Mouse (Mus musculus) gonadal fat pad, adult 2 months (tissue): ENCODE results near the gene Ndufb11. TPM values are rescaled to one million over a fixed set of nuclear protein-coding genes. Genes with fewer than 3 reads are reported as not detected.

Experiments
- DNase-seq: peaks from one replicate; pipeline ENCODE4 v3.0.0-alpha.2; 2012; ENCODE audit warnings: low read depth
- polyA plus RNA-seq: library from polyadenylated mRNA; depleted of rRNA; stranded (reverse); fragments of >200 nt; gene quantifications from 2 replicates; pipeline ENCODE4 v1.2.3, GENCODE M21; 2012; rRNA removed

The Ndufb11 gene
- 174 and 195 TPM in 2 replicates for polyA plus RNA-seq

DNA sequence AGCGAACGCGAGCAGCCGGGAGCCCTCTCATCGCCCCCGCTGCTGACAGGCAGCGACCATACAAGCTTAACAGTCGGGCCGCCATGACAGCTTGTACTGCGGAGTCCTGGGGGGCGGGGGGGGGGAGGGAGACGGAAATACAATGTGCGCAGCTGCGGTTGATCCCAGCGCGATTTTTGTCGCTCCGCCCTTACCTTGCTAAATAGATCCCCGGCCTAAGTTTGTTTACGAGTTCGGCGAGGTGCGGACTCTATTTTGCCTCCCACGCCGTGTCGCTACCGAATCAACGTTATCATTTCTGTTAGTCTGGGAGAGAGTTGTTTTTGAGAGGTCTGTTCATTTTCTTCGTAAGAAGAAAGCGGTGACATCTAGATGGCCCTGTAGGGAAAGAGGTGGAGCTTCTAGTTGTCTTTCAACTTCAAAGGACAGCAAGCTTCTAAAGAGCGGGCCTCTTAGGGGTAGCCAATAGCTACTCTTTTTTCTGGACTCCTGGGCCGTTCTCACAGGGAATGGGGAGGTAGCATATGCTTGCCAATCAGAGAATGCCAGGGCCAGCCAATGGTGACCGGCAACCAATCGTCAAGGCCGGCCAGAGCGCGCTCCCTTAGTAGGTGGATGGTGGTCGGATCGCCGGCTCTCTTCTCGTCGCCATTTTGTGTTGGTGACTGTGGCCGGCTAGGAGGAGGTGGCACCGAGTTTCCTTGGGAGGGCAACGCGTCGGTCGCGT lies at the start of gene Ndufb11, which contains the start of gene Rbm10:
TSS of gene Ndufb11 (minus strand) at position 444 of the 727 bp plus-strand sequence.
TSS of gene Rbm10 (plus strand) at position 328 of the 727 bp plus-strand sequence.
- peak; percentile 37 for DNase-seq

DNA sequence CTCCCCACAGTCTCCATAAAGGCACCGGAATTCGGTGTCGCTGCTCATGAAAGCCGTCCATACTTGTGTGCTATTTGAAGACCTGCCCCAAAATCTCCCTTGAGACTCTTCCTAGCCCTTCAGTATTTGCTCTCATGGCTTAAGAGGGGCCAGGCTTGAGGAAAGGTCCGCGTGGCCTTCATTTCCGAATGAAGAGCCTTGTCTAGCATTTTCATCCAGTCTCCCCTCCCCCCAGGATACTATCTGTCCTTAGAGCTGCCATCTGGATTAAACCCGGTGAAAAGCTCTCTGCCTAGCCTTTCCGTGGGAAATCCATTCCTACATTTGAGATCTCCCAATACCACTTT lies 46.0 kb upstream of the Ndufb11 start:
- DNase-seq = no peak

DNA sequence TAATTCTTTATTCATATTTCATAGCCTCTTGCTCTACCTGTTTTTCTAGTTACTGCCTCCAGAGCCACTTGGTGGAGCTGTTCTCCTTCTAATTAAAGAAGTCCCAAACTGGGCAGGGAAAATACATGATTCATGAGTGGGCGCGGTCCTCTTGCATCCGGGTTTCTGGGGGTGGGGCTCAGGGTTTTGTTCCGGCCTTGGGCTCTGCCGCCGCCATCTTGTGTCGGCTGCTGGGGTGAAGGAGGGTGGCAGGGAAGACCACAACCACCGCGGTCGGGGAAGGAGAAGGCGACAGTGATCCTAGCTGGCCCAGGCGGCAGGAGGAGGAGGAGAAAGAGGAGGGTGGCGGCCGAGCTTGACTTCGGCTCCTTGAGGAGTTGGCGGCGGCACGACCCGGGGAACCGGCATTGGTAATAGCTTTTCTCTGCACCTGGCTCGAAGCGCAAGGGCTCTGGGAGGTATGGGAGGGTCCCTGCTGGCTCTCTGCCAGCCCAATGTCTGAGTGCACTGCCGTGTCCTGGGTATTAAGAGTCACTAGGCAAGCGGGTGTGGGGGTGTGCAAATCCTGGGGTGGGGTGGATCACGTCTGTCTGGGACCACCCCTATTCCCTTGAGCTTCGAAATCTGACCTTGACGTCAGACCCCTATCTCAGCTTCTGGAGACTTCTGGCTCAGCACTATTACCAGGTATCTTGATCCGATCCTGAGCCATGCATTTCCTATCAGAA lies 45.5 kb upstream of the Ndufb11 start:
- no peak for DNase-seq

DNA sequence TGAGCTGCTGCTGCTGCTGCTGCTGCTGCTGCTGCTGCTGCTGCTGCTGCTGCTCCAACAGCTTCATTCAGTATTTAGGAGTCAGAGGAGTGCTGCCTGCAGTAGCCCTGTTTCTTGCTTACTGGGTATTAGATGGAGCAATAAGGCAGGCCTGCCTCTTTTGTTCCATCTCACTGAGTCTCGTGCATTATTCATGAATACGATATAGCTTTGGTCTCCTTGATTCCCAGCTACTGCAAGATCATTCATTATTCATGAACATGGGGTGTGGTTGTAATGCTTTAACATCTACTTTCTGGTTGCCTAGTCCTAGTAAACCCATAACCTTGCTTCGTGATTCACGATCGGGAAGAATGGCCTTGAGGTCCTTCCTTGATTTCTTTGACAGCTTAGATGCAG lies 44.9 kb upstream of the Ndufb11 start:
- no peak for DNase-seq

DNA sequence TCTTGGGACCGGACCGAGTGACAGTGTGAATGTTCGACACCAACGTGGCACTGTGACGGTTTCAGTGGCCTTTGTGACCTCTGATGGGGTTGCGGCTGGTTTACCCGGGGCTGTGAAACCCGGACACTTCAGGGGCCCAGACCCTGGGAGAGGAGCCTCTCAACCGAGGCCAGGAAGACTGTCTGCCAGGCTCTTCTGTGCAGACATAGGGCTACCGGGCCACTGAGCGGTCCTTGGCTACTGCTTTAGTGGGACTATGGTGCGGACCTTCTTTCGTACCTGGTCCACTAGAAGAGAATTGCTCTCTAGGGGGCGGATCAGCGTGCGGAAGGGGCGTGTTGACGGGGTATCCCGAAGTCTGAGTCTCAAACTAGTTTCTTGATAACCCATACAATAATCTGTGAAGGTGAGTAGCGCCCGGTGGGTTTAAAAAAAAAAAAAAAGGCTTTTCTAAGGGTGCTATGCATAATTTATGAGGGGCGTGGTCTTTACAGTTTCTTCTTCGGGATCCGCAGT lies 41.5 kb upstream of the Ndufb11 start:
- DNase-seq = no peak

DNA sequence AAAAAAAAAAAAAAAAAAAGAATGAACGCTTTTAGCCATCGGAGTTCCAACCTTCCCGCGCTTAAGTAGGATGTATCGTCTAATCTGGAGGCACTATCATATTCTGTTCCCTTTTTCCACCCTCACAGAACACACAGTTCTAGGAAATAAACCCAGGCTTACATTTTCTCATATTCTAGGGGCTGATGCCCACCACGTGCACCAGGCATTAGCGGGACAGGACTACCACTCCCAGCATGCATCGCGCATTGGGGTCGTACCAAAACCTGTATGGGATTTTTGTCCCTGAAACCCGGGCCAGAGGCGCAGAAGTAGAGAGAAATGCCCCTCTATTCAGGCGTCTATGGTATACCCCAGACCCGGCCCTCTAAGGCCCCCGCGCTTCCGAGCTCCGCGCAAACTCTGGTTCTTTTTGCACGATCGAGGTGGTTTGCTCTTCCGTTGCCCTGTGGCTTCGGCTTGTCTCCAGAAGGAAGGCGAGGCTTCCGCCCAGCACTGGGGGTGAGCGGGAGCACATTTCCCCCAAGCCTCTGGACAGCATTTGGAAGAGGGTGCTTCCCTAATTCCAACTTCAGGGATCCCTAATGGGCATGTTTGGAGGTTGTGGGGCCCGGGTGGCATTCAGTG lies 40.7 kb upstream of the Ndufb11 start, which contains the start of gene Uba1:
TSS of gene Uba1 (plus strand) at position 301 of the 627 bp plus-strand sequence.
- no peak for DNase-seq

DNA sequence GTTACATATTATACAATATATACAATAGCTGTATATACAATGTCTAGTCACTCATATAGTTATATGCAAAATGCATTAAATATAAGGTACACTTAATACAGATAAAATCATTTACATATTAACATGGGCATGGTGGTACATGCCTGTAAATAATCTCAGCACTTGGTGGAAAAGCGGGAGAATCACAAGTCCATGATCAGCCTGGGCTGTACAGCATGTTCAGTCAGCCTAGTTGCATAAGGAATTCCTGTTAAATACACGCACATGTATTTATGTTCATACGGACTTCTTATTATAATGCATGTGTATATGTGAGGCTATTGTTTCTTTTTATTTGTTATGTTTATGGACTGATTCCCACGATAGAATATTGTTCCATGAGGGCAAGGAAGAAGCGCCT lies 40.2 kb upstream of the Ndufb11 start:
- no peak for DNase-seq

DNA sequence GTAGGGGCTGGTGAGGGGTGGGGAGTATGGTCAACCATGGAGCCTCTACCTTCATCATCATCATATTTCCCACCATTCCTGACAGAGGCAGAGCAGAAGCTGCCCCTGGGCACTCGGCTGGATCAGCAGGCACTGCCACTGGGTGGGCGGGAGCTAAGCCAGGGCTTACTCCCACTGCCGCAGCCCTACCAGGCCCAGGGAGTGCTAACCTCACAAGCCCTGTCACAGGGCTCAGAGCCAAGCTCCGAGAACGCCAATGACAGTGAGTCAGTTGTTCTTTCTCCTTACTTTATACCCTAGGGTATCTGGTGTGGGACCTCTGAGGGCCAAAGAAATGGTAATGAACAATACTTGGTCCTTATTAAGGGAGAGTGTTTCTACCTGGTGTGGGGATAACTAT lies 27.4 kb upstream of the Ndufb11 start:
- no peak for DNase-seq

DNA sequence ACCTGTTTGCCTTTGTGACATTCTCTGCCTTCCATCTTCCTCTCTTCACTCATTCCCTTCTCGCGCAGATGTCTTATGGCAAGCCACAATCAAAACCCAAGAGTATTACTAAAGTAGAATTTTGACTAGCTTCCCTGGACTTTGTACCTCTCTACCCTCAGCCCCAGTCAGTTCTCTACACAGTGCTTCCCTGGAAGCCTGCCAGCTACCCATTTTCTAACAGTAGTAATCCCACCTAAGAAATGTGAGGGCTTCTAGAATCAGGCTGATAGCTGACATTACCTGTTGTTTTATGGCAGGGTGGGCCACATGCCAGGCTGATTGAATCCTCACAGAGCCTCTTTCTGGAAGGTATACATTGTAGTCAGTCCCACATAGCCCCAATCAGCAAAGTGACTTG lies 20.7 kb upstream of the Ndufb11 start:
- no peak for DNase-seq

DNA sequence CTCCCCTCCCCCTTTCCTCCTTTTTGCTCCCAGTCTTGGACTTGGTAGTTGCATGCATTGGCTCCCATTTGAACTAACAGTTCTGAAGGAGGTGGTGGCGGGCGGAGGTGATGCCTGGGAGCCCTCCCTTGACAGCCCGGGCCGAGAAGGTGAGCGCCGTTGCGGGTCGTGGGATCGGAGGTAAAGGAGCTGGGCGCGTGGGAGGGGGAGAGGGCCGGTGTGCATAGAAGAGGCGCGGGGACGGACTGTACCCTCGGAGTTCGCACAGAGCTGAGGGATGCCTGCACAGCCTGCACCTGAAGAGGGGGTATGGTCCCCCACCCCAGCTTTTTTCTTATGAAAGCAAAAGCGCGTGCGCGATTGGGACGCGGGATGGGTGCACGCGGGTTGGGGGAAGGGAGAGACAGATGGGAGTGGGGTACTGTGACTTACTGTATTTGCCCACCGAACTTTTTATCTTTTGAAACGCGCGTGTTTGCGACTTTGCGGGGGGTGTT lies 532 bp upstream of the Ndufb11 start:
- DNase-seq = no peak

DNA sequence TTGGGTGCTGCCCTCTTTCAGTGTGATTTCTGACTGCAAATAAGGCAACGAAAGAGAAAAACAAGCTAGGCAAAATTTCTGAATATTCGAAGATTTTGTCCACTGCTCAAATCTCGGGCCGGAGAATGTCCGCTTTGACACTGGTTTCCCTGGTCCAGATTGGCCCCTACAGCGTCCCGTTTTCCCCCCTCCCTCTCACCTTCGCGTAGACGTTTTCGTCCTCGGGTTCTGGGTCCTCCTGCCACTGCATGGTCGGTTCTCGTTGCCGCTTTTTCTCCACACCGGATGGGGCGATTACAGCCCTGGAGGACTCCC lies 601 bp downstream of the Ndufb11 start:
- no peak for DNase-seq

DNA sequence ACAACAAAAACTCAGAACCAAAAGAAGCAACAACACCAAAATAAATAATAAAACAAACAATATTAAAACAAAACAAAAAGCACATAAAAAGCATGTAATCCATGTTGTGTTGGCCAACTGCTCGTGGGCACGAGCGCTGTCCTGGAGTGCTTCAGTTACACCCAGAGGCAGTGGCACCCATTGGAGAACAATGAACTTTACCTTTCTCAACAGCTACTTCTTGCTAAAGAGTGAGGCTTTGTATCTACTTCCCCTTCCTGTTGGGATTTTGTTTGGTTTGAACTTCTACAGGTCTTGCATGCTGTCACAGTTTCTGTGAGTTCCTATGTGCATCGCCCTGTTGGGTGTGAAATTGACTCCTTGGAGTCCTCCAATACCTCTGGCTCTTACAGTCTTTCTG lies 8.9 kb downstream of the Ndufb11 start:
- no peak for DNase-seq

DNA sequence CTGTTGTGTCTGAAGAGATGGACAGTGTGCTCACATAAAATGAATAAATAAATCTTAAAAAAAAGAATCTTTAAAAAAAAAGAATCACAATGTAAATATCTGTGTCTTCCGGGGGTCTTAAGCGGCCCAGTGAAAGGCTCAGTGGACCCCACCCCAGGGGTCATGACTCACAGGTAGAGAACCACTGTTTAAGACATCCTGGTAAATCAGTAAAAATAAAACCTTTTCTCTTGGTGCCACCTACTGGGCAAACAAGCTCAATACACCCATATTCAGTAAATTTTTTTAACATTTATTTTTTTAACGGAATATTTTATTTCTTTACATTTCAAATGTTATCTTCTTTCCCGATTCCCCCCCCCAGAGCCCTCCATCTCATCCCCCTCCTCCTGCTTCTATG lies 29.5 kb downstream of the Ndufb11 start:
- no peak for DNase-seq

DNA sequence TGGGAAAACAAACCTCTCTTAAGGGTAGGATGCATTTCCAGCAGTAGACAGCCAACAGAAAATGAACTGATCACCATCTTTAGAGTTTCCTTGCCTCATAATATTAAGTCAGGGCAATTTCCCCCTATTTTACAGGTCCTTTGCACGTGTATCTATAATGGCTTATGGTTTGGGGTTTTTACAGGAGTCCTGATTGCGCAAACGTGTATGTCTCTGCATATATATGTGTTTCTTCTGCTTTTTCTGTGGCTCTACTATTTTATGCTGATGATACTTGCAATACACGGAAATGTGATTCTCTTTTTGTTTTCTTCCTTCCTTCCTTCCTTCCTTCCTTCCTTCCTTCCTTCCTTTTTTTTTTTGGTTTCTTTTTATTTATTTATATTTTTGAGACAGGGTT lies 43.5 kb downstream of the Ndufb11 start:
- DNase-seq = no peak

DNA sequence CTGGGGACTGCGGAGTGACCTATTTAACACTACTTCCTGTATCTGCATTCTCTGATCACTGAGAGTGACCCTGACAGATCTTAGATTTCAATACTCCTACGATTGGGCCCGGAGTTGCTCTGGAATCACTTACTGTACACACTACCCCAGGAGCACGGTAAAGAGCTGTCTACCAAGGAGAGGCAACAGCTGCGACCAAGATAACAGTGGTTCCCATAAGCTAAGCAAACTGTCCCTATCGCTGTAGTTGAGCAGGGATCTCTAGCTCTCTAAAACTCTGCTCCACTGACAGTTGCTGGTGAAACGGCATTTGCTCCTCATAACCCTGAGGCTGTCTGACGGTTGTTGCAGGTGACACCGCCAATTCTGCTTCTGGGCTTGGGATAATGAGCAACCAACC lies 44.7 kb downstream of the Ndufb11 start:
- no peak for DNase-seq

DNA sequence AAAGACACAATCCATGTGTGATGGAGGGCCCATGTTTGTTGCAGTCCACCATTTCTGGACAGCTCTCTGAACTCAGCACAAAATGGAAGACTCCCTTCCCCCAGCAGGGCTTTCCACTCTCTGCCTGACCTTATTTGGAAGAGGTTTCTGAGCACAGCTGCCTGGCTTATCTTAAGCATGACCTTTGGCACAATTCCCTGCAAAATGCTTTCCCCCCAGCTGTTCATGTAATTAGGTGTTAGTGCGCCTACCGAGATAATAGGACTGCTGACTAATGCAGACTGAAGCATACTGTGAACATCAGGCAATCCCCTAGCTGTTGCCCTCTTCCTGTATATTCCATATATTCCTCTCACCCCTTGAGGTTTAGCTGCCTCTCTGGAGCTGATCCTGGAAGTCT lies 46.4 kb downstream of the Ndufb11 start:
- DNase-seq = no peak

Other genes with a start within 250 kb of the Ndufb11 start
- gene Jade3, start 191.9 kb downstream of the Ndufb11 start, polyA plus RNA-seq = 4.0 TPM in 2 replicates
- gene Rgn, start 67.8 kb downstream of the Ndufb11 start, polyA plus RNA-seq = 6.1 and 6.3 TPM in 2 replicates
- 63.4 and 66.5 TPM in 2 replicates for gene Rbm10, start 116 bp downstream of the Ndufb11 start, polyA plus RNA-seq
- gene Uba1, start 40.7 kb upstream of the Ndufb11 start, polyA plus RNA-seq = 258 and 270 TPM in 2 replicates
- gene Cdk16, start 70.3 kb upstream of the Ndufb11 start, polyA plus RNA-seq = 202 and 217 TPM in 2 replicates
- 18.4 and 23.6 TPM in 2 replicates for gene Usp11, start 86.3 kb upstream of the Ndufb11 start, polyA plus RNA-seq
- 259 and 330 TPM in 2 replicates for gene Araf, start 180.2 kb upstream of the Ndufb11 start, polyA plus RNA-seq